Mouse (Mus musculus) C2C12 (cell line): ENCODE measurements around the gene Polr3k. TPM values are rescaled to one million over a fixed set of nuclear protein-coding genes. Genes with fewer than 3 reads are reported as not detected.

Experiments
- H3K27me3 ChIP-seq: one replicate; pipeline ENCODE4 v1.6.1; 2011; ENCODE audit not compliant: control insufficient read depth, insufficient read depth, insufficient read length
- H3K36me3 ChIP-seq: one replicate; pipeline ENCODE4 v1.6.1; 2011; ENCODE audit not compliant: control insufficient read depth, insufficient read depth
- H3K4me3 ChIP-seq: one replicate; pipeline ENCODE4 v1.5.1; 2011; ENCODE audit warnings: mild to moderate bottlenecking, control low read depth; ENCODE audit not compliant: poor library complexity, insufficient read depth, severe bottlenecking
- H3K79me2 ChIP-seq: one replicate; pipeline ENCODE4 v1.6.1; 2011; ENCODE audit not compliant: control insufficient read depth, insufficient read depth
- H3K79me3 ChIP-seq: one replicate; pipeline ENCODE4 v1.6.1; 2011; ENCODE audit warnings: low read depth, control low read depth
- H3ac ChIP-seq: one replicate; pipeline ENCODE3; 2011; ENCODE audit warnings: low read depth; ENCODE audit not compliant: control insufficient read depth, insufficient read length
- FOSL1 ChIP-seq: IDR thresholded peaks from one replicate; pipeline ENCODE4 v1.8.0; 2011; ENCODE audit warnings: mild to moderate bottlenecking, low read length; ENCODE audit not compliant: poor library complexity, insufficient read depth, severe bottlenecking
- USF1 ChIP-seq: IDR thresholded peaks from one replicate; pipeline ENCODE4 v1.6.1; 2011; ENCODE audit warnings: low read depth, mild to moderate bottlenecking, control low read depth, moderate library complexity
- polyA plus RNA-seq: library from polyadenylated mRNA; unstranded; fragments of >200 nt; fragmentation: generic; extraction: Trizol; gene quantifications from one replicate; pipeline ENCODE4 v1.2.1, GENCODE M21; 2012; ENCODE audit warnings: missing spikeins

Polr3k gene
- polyA plus RNA-seq, 1 experiment, result 21.0 TPM

GRCm38 (mm10) chr2:181918501-181918900 is 54.4 kb downstream of the Polr3k start:
- Histone ChIP-seq H3K79me2 (no peaks in the 10 kb centered on the region), H3K79me3 (no peaks in the 10 kb centered on the region), H3K27me3 (no peaks in the 10 kb centered on the region), H3K4me3 (no peak overlapping the region), H3K36me3 (no peaks in the 10 kb centered on the region), H3ac (no peak overlapping the region)
- no peak for TF ChIP-seq FOSL1
- no peak for TF ChIP-seq USF1

Other genes starting within 250 kb of the Polr3k start
- 0.05 TPM for gene Gm29797, start 207.3 kb upstream of the Polr3k start, polyA plus RNA-seq
- 0.06 TPM for gene Sox18, start 192.7 kb upstream of the Polr3k start, polyA plus RNA-seq
- gene Tcea2, start 184.0 kb upstream of the Polr3k start, polyA plus RNA-seq, result 1.6 TPM
- 66.4 TPM for gene Rgs19, start 170.4 kb upstream of the Polr3k start, polyA plus RNA-seq
- gene Lkaaear1, start 165.9 kb upstream of the Polr3k start, polyA plus RNA-seq, result not detected
- not detected for gene Oprl1, start 149.3 kb upstream of the Polr3k start, polyA plus RNA-seq
- not detected for gene Myt1, start 101.0 kb upstream of the Polr3k start, polyA plus RNA-seq
- 4.4 TPM for gene Pcmtd2, start 26.5 kb upstream of the Polr3k start, polyA plus RNA-seq
- not detected for gene Gm14496, start 126.8 kb downstream of the Polr3k start, polyA plus RNA-seq